Mouse (Mus musculus) stomach, postnatal 0 days (tissue): ENCODE measurements around the gene Ttll13.

Experiments
- CTCF ChIP-seq: IDR thresholded peaks from 2 replicates; pipeline ENCODE4 v1.5.1; 2016; ENCODE audit warnings: antibody characterized with exemption, low read depth, mild to moderate bottlenecking, moderate library complexity
- EP300 ChIP-seq: optimal IDR thresholded peaks from 2 replicates; pipeline ENCODE3; 2016; ENCODE audit warnings: antibody characterized with exemption

- TF ChIP-seq CTCF: no peak
- no peak for TF ChIP-seq EP300
These were observed 33.9 kb downstream of the Ttll13 start for GRCm38 (mm10) chr7:80280032-80280431.
